Mouse (Mus musculus): ENCODE data around the gene Otulinl. TPM values are rescaled to one million over a fixed set of nuclear protein-coding genes. Genes with fewer than 3 reads are reported as not detected.
A peak's percentile ranks its signal among the peaks of the same experiment; 100 is the strongest.

Otulinl gene
- polyA plus RNA-seq, 1 experiment = 17.8 TPM

- TF ChIP-seq CTCF (IDR thresholded peaks at IDR 0.05; ENCODE audit: extremely low read depth, insufficient read depth, low read length) = no peak
- TF ChIP-seq POLR2A (IDR thresholded peaks at IDR 0.05; ENCODE audit: extremely low read depth, insufficient read depth, low read length) = no peak
- peaks cover 3% of the 10 kb centered on the region; the same call in 1 of the 2 replicates for H3K4me1 ChIP-seq (ENCODE audit: control insufficient read depth, insufficient read depth, low read length)
- H3K4me3 ChIP-seq (ENCODE audit: insufficient read depth, low read length) = no peak overlapping the region
- no peak overlapping the region for H3K27ac ChIP-seq (ENCODE audit: insufficient read depth, low read length)
Observed at GRCm38 (mm10) chr15:27684813-27685212, 3.4 kb upstream of the Otulinl start.

GRCm38 (mm10) chr15:27683206-27683605, 1.8 kb upstream of the Otulinl start:
- no peak for TF ChIP-seq CTCF (IDR thresholded peaks at IDR 0.05; ENCODE audit: extremely low read depth, insufficient read depth, low read length)
- no peak for TF ChIP-seq POLR2A (IDR thresholded peaks at IDR 0.05; ENCODE audit: extremely low read depth, insufficient read depth, low read length)
- H3K27ac ChIP-seq (ENCODE audit: insufficient read depth, low read length) = no peak overlapping the region
- H3K4me3 ChIP-seq (ENCODE audit: insufficient read depth, low read length) = no peak overlapping the region
- H3K4me1 ChIP-seq (ENCODE audit: control insufficient read depth, insufficient read depth, low read length) = peaks cover 5% of the 10 kb centered on the region; the same call in 1 of the 2 replicates

- no peak for TF ChIP-seq CTCF (IDR thresholded peaks at IDR 0.05; ENCODE audit: extremely low read depth, insufficient read depth, low read length)
- TF ChIP-seq POLR2A (IDR thresholded peaks at IDR 0.05; ENCODE audit: extremely low read depth, insufficient read depth, low read length) = no peak
- Histone ChIP-seq H3K4me1 (ENCODE audit: control insufficient read depth, insufficient read depth, low read length) (peaks cover 5% of the 10 kb centered on the region; the same call in 1 of the 2 replicates), H3K4me3 (ENCODE audit: insufficient read depth, low read length) (no peak overlapping the region), H3K27ac (ENCODE audit: insufficient read depth, low read length) (no peak overlapping the region)
Observed at GRCm38 (mm10) chr15:27682619-27683018, 1.2 kb upstream of the Otulinl start.

GRCm38 (mm10) chr15:27680997-27681396, 382 bp downstream of the Otulinl start:
- Histone ChIP-seq H3K4me1 (ENCODE audit: control insufficient read depth, insufficient read depth, low read length) (peaks cover 6% of the 10 kb centered on the region; the same call in 1 of the 2 replicates), H3K27ac (ENCODE audit: insufficient read depth, low read length) (no peak overlapping the region), H3K4me3 (ENCODE audit: insufficient read depth, low read length) (peak overlapping the region; percentile 54)
- TF ChIP-seq CTCF (IDR thresholded peaks at IDR 0.05; ENCODE audit: extremely low read depth, insufficient read depth, low read length) (no peak), POLR2A (IDR thresholded peaks at IDR 0.05; ENCODE audit: extremely low read depth, insufficient read depth, low read length) (no peak)

- peaks cover 4% of the 10 kb centered on the region; the same call in 1 of the 2 replicates for H3K4me1 ChIP-seq (ENCODE audit: control insufficient read depth, insufficient read depth, low read length)
- H3K27ac ChIP-seq (ENCODE audit: insufficient read depth, low read length) = no peak overlapping the region
- H3K4me3 ChIP-seq (ENCODE audit: insufficient read depth, low read length) = no peak overlapping the region
- no peak for TF ChIP-seq POLR2A (IDR thresholded peaks at IDR 0.05; ENCODE audit: extremely low read depth, insufficient read depth, low read length)
- no peak for TF ChIP-seq CTCF (IDR thresholded peaks at IDR 0.05; ENCODE audit: extremely low read depth, insufficient read depth, low read length)
Observed at GRCm38 (mm10) chr15:27678511-27678910, 2.9 kb downstream of the Otulinl start.

GRCm38 (mm10) chr15:27677801-27678200, 3.6 kb downstream of the Otulinl start:
- no peak overlapping the region for H3K4me3 ChIP-seq (ENCODE audit: insufficient read depth, low read length)
- H3K4me1 ChIP-seq (ENCODE audit: control insufficient read depth, insufficient read depth, low read length) = peaks cover 10% of the 10 kb centered on the region
- TF ChIP-seq POLR2A (IDR thresholded peaks at IDR 0.05; ENCODE audit: extremely low read depth, insufficient read depth, low read length) = no peak
- TF ChIP-seq CTCF (IDR thresholded peaks at IDR 0.05; ENCODE audit: extremely low read depth, insufficient read depth, low read length) = no peak
- H3K27ac ChIP-seq (ENCODE audit: insufficient read depth, low read length) = no peak overlapping the region

- no peak for TF ChIP-seq POLR2A (IDR thresholded peaks at IDR 0.05; ENCODE audit: extremely low read depth, insufficient read depth, low read length)
- no peak for TF ChIP-seq CTCF (IDR thresholded peaks at IDR 0.05; ENCODE audit: extremely low read depth, insufficient read depth, low read length)
Observed at GRCm38 (mm10) chr15:27676211-27676610, 5.2 kb downstream of the Otulinl start.

GRCm38 (mm10) chr15:27675122-27675521, 6.3 kb downstream of the Otulinl start:
- H3K4me1 ChIP-seq (ENCODE audit: control insufficient read depth, insufficient read depth, low read length) = peaks cover 18% of the 10 kb centered on the region
- no peak overlapping the region for H3K4me3 ChIP-seq (ENCODE audit: insufficient read depth, low read length)
- H3K27ac ChIP-seq (ENCODE audit: insufficient read depth, low read length) = no peak overlapping the region
- no peak for TF ChIP-seq POLR2A (IDR thresholded peaks at IDR 0.05; ENCODE audit: extremely low read depth, insufficient read depth, low read length)
- no peak for TF ChIP-seq CTCF (IDR thresholded peaks at IDR 0.05; ENCODE audit: extremely low read depth, insufficient read depth, low read length)

More at GRCm38 (mm10) chr15:27676211-27676610, 5.2 kb downstream of the Otulinl start:
- Histone ChIP-seq H3K27ac (ENCODE audit: insufficient read depth, low read length) (no peak overlapping the region), H3K4me3 (ENCODE audit: insufficient read depth, low read length) (no peak overlapping the region), H3K4me1 (ENCODE audit: control insufficient read depth, insufficient read depth, low read length) (peaks cover 17% of the 10 kb centered on the region)

- no peak overlapping the region for H3K27ac ChIP-seq (ENCODE audit: insufficient read depth, low read length)
- peaks cover 18% of the 10 kb centered on the region for H3K4me1 ChIP-seq (ENCODE audit: control insufficient read depth, insufficient read depth, low read length)
- TF ChIP-seq CTCF (IDR thresholded peaks at IDR 0.05; ENCODE audit: extremely low read depth, insufficient read depth, low read length) (no peak), POLR2A (IDR thresholded peaks at IDR 0.05; ENCODE audit: extremely low read depth, insufficient read depth, low read length) (no peak)
- no peak overlapping the region for H3K4me3 ChIP-seq (ENCODE audit: insufficient read depth, low read length)
Observed at GRCm38 (mm10) chr15:27674041-27674440, 7.3 kb downstream of the Otulinl start.

- Histone ChIP-seq H3K27ac (ENCODE audit: insufficient read depth, low read length) (peak overlapping the region; percentile 22; the same call in 1 of the 2 replicates), H3K4me1 (ENCODE audit: control insufficient read depth, insufficient read depth, low read length) (peaks cover 18% of the 10 kb centered on the region), H3K4me3 (ENCODE audit: insufficient read depth, low read length) (no peak overlapping the region)
- no peak for TF ChIP-seq POLR2A (IDR thresholded peaks at IDR 0.05; ENCODE audit: extremely low read depth, insufficient read depth, low read length)
- no peak for TF ChIP-seq CTCF (IDR thresholded peaks at IDR 0.05; ENCODE audit: extremely low read depth, insufficient read depth, low read length)
Observed at GRCm38 (mm10) chr15:27673151-27673550, 8.2 kb downstream of the Otulinl start.
